Mouse (Mus musculus) erythroblast, embryonic 14.5 days (primary cell): Measurements from ENCODE around the gene Cited4.

Source experiments
- GATA1 ChIP-seq: IDR thresholded peaks from 2 replicates; pipeline ENCODE4 v1.6.1; 2012; ENCODE audit warnings: low read length, inconsistent platforms, mixed read lengths
- TAL1 ChIP-seq: IDR thresholded peaks from 3 replicates; pipeline ENCODE4 v1.6.1; 2012; ENCODE audit warnings: low read length, inconsistent platforms, mixed read lengths

- TF ChIP-seq GATA1 (no peak), TAL1 (no peak)
Measured at GRCm38 (mm10) chr4:120713021-120713420, 46.6 kb downstream of the Cited4 start.
